Mouse (Mus musculus): ENCODE measurements at regions not wholly inside any gene's neighbourhood (a gene's known extent, or its start where the extent isn't known, plus 50 kb on each side); places are given as distances from the start of the nearest gene placed in this dataset.

DNA sequence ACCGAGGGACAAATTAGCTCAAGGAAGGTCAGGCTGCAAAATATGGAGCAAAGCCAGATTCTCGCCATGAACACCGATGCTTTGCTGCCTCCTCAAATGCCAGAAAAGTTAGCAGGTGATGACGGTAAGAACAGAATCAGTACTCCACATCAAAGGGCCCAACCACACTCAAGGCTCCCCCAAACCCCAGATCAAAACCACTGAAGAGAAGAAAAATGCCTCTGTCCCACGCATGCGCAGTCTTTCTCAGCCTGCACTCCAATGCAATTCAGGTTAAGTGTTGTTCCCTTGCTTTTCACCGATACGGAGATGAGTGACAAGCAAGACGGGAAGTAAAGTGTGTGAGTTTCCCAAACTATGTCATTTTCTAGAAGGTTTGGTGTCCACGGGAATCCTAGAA is 50.5 kb upstream of the Foxq1 start:
- TF ChIP-seq POLR2A (IDR thresholded peaks at IDR 0.05; ENCODE audit: low read depth, low read length) = no peak
- no peak for TF ChIP-seq CTCF (IDR thresholded peaks at IDR 0.05; ENCODE audit: extremely low read depth, insufficient read length, insufficient replicate concordance, low read depth, low read length)
- no peaks in the 10 kb centered on the region for H3K36me3 ChIP-seq (ENCODE audit: control insufficient read depth, insufficient read depth, low read length)
- H3K27ac ChIP-seq (ENCODE audit: insufficient read depth, low read depth, low read length) = no peak overlapping the region
- WGBS = 80% methylated on average over 10 of the region's 10 CpGs
- no peak overlapping the region for H3K4me3 ChIP-seq (ENCODE audit: low read depth, low read length)
- peaks cover 6% of the 10 kb centered on the region; the same call in 1 of the 2 replicates for H3K4me1 ChIP-seq (ENCODE audit: control insufficient read depth, insufficient read depth, insufficient read length, low read length)
- H3K27me3 ChIP-seq (ENCODE audit: control insufficient read depth, insufficient read depth, low read length) = no peaks in the 10 kb centered on the region

Measured in small intestine, adult 2 months (tissue).